Mouse (Mus musculus) lung, adult 18-20 months (tissue): Measurements from ENCODE around the gene Atp11a.

Experiments
- DNase-seq, 2 experiments: peaks; one replicate each; pipeline ENCODE4 v3.0.0; 2022; ENCODE audit warnings: mixed read lengths in 2 of 2

The Atp11a gene

DNA sequence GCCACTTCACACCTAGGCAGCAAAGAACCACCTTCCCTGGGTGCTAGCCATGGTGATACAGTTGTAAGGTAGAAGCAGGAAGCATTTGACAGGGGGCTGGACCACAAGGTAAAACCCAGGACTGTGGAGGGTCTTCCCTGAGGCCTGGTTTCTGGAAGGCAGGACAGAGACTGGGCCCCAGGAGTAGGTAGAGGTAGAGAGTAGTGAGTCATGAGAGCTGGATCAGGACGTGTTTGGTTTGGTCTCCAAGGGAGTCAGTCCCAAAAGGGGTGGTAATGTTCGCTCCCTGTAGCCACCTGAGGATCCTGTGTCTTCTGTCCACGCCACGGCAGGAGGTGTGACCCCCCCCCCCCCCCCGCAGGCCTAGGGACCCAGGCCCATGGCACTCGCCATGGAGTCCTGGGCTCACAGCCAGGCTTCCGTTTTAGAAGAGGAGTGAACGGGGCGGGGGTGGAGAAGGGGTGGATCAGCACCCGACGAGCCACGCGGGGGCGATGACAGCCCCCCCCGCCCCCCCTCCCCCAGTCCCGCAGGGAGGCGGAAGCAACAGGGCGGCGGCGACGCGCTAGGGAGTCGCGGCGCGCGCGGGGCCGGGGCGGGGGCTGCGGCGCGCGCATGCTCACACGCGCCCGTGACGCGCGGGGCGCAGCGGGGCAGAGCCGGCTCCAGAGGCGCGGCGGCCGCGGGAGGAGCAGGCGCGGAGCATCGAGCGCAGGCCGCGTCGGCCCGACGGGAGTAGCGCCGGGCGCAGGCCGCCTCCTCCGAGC, at the start of gene Atp11a:
TSS of gene Atp11a (plus strand) at position 624 of the 767 bp plus-strand sequence.
- DNase-seq, result peak; percentile 70 to 75

DNA sequence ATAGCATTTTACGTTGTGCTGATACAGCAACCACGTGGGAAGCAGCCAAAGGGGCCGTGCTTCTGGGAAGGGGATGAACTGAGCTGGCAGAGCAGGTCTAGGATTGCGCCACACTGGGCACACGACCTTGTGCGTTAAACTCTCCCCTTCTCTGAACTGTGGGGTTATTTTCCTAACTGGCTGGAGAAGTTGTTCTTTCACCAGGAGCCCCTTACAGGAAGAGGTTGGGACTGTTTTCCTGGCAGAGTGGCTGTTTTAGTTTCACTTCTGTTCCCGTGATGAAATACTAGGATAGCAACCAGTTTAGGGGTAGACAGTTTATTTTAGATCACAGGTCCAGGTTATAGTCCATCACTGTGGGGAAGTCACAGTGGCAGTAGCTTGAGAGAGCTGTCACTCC, 45.2 kb upstream of the Atp11a start:
- peak; percentile 58 to 74 for DNase-seq

DNA sequence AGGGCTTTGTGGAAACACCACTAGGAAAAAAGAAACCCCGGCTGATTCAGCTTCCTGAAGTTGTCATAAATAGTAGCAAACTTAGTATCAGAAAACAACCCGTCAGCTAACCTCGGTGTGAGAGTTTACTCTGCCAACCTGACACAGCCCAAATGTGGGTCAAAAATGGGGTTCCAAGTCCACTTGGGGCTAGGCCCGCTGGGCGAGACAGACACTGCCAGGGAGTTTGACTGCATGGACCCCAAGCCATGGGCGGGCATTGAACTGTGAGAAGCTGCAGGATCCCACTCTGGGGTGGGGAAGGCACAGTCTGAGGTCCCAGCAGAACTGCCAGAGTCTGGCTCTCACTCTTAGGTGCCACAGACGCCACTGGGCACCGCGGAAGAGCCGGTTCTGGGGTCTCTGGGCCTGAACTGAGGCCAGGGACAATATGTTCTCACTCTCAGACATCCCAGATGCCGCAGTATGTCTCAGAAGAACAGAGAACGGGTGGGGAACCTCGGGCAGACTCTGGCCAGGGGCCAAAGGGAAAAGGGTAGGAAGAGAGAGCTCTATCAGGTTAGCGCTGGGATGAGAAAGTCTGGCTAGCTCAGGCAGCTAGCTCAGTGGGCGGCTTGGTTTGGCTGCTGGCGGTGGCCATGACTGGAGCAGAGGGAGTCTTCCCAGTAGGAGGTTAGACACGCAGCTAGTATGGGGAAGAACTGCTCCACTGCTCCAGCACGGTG, 40.8 kb upstream of the Atp11a start:
- no peak for DNase-seq

DNA sequence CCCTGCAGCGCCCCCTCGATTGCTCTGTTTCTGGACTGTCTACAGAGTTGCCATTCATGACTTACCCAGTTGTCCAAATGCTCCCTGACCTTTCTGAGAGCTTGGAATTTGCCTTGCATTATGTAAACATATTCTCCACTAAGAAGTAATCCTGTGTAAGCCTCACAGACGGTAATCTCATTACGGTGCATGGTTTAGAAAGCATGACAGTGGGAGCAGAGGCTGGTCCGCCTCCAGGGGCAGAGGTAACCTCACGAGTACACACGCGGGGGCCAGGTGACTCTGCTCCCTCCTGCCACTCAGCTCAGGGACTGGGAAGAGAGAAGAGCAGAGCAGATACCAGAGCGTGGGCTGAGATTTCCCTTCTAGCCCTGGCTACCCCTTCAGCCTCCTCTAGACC, 37.7 kb upstream of the Atp11a start:
- DNase-seq, result peak in 1 of 2 experiments; percentile 31

DNA sequence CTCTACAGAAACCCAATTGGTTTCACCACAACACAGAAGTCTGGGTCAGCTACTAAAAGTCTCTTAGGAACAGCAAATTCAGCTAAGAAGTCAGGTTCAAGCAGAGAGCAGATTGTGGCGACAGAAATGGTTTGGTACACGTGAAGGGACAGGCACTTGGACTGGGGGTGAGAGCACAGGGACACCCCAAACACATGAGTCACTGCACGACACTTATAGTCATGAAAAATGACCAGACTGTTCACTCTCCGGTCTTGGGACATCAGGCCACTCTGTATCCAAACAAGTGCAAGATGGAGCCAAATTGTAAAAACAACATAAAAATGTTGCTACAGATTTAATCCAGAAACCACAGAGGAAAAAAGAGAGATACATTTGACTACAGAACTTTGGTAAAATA, 28.2 kb upstream of the Atp11a start:
- peak in 1 of 2 experiments; percentile 50 for DNase-seq

DNA sequence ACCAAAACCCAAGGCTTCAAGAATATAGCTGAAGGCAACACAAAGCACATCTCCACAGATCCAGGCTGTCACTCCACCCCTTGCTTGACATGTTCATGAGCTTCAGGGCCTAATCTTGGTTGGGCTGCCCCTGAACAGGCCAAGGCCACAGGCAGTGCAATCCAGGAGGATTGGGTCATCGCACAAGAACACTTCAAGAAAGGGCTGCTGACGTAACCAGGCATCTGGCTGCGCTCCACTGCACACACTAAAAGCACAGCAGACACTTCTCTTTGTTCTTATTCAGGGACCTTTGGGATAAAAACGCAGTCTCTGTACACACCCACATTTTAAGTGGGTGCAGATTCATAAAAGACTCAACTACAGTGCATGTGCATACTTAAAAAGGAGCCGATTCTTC, 26.0 kb upstream of the Atp11a start:
- peak; percentile 93 to 94 for DNase-seq

DNA sequence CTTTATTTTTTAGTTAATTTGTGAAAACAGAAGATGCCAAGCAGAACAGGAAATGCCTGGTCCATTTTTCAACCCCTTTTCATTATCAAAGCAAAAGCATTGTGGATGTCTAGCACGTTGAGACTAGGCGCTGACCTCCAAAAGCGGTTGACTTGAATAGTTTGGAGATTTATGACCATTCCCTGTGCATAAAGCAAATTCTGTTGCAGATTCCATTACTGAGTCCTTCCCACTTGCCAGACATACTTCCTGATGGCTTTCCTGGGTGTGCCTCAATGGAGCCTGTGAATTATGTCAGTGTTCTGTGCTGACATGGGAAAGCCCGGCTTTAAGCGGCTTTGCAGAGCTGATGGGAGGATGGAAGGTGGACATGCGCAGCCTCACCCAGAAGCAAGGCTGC, 24.4 kb upstream of the Atp11a start:
- no peak for DNase-seq

DNA sequence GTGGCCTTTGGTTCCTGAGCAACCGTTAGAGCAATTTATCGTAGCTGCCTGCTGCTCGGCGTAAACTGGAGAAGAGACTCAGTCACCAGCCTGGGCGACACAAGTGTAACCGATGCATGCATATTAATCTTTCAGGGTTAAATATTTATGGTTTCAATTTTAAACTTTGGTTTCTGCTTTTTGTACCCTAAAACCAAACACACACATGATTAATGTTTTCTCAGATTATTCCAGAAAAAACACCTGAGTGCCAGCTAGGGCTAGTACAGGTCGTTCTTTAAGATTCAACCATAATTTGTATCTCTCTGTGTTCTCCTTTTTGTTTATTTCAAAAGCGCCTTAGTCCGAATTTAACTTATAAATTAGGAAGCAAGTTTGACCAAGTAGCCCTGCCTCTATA, 17.7 kb upstream of the Atp11a start:
- no peak for DNase-seq

DNA sequence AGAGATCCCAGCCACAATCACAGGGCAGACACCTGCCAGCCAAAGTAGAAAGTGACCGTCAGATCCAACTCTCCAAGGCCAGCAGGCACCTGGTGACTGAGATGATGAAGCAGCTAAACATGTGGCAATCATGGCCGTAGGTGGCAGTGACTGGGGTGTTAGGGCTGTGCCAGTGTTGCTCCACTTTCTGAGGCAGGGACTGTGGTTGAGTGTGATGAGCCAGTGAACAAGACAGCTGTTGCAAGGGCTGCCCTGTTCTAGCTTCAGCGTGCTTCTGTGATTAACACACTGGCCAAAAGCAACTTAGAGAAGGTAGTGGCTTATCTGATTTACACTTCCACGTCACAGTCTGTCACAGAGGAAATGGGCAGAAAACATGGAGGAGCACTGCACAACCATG, 13.4 kb upstream of the Atp11a start:
- no peak for DNase-seq

DNA sequence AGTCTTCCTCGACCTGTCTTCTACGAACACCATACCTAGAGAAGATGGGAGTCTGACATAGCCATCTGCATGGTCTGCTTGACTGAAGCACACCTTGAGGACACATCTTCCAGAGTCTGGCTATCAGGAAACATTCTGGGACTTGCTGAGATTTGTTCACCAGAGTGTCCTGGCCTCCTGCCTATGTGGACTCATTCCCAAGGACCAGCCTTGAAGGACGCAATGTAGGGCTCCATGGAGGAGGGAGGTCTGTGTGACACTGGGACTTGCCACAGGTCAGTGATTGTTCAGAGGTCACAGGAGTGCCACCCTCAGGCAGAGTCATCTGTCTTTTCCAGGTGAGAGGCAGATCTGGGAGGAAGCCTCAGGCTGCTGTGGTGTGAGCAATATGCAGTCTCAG, 8.6 kb upstream of the Atp11a start:
- no peak for DNase-seq

DNA sequence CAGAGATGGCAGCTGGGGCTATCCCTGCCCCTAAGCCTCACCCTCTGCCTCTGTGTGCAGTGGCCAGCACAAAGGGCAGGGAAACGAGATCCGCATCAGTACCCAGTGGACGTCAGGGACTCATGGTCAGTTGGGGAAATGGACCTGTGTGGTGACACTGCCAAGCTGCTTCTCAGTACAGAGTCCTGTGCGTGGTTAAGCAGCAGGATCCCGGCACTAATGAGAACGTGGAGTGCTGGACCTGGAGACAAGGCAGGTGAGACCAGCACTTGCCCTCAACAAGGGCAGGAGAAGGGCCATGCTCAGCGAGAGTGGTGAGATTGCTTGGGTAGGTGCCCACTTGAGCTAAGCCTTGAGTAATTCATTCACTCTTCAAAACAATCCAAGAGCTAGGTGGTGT, 7.7 kb upstream of the Atp11a start:
- peak; percentile 32 to 59 for DNase-seq

DNA sequence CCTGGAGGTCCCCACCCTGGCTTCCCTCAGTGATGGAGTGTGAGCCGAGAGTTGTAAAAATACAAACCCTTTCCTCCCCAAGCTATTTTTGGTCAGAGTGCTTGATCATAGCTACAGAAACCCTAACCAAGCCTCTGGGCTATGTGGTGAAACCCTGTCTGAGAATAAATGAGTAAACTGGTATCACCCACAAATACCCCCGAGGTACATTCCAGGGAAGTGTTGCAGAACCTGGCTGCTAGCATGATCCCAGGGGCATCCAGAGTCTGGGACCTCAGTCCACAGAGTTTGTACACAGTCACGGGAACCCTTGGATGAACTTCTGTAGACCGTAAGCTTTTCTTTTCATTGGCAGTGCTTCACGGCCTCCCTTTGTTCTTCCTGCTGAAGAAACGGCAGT, 3.8 kb upstream of the Atp11a start:
- no peak for DNase-seq

DNA sequence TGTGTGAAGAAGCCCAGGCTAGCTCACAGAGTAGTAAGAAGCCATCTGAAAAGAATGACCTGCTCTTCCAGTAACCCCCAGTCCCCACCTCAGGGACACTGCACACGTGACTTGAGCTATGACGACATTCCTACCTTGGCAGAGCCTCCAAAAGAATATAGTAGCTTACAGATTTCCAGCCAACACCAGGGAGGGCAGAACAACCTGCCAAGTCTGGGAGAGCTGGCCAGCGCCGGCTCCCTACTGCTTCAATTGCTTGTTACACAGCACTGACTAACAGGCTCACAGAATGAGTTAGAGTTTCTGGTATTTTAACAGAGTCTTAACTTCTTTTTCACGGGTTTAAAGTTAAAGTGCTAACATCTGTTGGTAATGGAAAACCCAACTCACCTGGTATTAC, 2.7 kb upstream of the Atp11a start:
- DNase-seq, result no peak

DNA sequence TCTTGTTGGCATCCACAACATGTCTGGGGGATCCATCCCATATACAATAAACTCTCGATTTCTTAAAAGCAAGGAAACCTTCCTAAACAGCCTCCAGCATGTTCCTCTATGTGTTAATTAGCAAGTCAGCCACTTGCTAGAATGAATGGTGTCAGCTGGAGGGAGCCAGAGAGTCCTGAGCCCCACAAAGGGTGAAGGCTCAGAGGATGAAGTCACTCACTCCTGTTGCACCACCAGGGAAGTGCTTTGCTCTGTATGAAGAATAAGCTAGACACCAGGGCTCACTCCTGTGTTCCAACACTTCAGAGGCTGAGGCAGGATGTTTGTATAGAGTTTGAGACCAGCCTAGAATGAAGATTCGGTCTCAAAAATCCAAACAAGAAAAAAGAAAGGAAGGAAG, 1.5 kb upstream of the Atp11a start:
- peak; percentile 58 to 77 for DNase-seq

DNA sequence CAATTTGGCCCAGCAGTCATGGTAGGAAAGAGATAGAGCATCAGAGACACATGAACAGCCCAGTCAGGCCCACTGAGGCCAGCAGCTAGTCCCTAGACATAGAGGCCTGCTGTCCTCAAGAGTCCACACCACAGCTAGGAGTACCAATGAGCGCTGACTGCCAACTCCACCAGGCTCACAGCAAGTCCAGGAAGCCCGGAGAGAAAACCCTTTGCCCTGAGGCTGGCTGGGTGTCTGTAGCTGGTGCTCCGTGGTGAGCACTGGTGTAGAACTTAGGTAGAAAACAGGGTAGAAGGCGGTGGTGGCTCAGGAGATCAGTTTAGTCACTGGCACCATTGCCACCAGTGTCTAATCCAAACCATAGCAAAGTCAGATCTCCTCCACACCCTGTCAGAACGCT, 988 bp upstream of the Atp11a start:
- DNase-seq, result no peak

DNA sequence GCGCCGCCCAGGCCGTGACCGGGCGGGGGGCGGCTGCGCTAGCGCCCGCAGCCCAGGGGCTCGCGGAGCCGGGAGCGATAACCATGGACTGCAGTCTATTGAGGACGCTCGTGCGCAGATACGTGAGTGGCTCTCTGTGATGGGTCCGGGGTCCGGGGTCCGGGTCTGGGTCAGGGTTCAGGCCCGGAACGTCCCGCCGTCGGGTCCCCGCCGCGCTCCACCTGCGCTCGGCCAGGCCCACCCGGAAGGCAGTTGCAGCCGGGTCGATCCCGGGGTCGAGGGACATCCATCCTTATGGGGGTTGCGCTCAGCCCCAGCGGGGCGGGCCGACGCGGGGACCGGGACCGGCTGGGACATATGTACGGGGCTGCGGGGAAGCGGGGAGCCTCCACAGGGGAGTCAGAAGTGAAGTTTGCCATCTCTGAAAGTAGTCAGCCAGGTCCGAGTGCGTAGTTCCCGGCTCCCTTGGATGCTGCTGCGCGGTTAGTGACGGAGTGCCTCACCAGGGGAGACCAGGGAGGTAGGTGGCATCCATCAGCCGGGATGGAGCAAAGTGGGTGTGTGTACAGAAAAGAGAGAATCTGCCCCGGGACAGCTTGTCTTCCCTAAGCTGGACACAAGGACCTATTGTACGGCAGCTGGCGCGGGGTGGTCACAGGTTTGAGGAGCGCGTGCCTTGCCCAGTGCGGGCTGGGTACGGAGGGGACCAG, 572 bp downstream of the Atp11a start:
- DNase-seq, result peak in 1 of 2 experiments; percentile 24

DNA sequence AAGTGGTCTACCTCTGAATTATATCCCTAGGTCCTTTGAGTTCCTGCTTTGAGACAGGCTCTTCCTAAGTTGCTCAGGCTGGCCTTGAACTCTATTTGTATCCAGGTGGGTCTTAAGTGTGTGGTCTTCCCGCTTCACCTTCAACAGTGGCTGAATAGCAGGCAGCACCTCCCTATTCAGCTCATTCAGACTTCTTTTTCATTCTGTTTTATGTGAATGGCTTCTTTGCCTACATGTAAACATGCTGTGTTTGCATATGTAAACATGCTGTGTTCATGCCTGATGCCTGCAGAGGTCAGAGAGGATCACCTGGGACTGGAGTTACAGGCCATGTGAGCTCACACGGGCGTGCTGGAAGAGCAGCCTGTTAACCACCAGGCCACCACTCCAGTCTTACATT, 3.1 kb downstream of the Atp11a start:
- DNase-seq, result no peak

DNA sequence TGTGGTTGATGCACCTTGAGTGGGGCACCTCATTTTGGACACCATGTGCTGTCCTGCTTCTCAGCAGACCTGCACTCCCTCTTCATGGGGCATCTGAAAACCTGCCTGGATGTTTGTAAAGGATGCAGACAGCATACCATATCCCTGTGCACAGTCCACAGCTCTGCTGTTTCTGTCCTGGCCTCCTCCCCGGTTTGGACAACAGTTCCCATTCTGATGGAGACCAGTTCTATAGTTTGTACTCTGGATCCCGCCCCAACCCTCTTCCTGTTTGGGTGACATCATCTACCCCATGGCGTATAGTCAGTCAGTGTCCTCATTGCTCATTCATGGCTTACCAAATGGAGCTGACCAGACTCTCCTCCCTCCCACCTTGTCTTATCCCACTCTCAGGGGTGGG, 5.1 kb downstream of the Atp11a start:
- DNase-seq, result no peak

DNA sequence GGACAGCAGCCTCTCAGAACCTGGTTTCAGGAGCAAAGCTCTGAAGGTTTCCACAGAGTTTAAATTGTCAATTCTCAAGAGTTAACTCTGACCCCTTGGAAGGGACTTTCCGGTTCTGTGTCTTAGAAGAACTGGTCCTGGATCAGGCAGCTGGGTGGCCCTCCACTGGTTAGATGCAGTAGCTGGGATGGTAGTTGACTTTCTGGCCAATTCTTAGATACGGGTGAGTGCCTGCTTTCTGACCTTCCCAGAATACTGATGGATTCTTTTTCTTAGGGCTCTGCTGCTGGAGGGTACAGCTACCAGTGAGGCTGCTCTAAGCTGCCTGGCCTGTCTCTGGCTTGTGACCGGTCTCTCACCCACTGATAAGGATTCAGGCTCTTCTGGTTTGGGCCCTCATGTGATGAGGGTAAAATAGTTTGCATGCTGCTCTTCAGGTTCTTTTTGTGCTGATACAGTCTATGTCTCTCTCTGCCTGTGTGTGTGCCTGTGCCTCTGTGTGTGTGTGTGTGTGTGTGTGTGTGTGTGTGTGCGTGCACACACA, 6.8 kb downstream of the Atp11a start:
- no peak for DNase-seq

DNA sequence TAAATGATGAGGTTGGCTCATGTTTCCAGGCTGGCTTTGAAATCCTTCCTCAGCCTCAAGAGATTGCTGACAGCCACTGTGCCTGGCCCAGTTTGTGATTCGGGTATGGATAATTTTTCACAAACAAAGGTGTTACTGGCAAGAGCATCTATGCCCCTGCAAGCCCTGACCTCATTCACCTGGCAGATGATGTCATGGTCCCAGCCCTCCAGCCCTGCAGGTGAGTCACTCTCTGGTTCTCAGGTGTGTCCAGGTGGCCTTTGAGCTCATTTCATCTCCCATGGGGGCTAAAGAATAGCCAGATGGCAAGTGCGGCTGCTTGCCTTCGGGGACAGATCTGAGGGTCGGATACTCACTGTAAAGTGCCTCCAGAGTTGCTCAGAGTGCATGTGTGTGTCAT, 8.2 kb downstream of the Atp11a start:
- DNase-seq, result no peak

DNA sequence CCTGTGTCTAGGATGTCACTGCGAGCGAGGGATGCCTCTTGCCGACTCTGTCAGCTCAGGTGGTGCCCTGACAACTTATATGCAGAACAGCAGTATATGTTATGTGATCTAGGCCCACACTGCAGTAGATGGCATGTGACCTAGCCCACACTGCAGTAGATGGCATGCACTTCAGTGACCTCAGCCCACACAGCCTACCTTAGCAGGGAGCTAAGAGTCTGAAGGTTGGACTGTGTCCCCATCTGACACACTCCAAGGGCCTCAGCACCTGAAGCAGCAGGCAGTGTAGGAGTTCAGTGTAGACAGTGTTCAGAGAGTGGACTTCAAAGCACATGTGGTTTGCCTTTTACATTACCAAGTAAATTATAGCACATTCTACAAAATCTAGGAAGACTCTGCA, 10.4 kb downstream of the Atp11a start:
- DNase-seq, result no peak

DNA sequence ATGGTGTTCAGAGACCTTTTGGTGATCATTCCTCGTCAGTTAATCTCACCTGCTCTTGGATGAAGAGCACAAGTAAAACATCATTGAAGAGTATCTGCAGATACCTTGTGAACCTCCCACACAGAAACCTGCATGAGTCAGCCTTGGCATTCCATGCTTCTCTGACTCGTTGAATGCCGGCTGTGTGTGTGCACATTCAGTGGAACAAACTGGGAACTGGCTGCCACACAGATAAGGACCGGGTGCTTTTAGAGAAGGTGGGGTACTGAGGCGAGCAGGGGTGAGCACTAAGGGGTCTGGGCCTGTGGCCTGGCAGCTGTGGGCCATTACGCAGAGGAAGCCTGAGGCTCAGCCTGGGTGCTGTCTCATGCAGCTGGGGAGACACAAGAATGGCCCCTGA, 11.9 kb downstream of the Atp11a start:
- DNase-seq, result no peak

DNA sequence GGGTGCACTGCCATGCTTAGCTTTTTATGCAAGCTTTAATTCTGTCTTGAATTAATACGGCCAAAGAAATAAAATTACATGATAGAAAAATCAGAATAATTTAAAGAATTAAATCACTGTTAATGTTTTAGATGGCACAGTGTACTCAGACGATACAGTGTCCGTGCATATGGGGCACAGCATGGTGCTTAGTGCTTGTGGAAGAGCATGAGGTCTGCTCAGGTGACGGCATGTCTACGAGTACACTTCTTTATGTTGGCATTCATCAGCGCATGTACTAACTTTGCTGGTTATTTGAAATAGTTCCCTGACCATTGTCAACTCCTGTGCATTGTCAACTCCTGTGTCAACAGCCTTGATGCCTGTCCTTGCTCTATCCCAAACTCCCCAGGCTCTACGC, 12.5 kb downstream of the Atp11a start:
- DNase-seq, result no peak

DNA sequence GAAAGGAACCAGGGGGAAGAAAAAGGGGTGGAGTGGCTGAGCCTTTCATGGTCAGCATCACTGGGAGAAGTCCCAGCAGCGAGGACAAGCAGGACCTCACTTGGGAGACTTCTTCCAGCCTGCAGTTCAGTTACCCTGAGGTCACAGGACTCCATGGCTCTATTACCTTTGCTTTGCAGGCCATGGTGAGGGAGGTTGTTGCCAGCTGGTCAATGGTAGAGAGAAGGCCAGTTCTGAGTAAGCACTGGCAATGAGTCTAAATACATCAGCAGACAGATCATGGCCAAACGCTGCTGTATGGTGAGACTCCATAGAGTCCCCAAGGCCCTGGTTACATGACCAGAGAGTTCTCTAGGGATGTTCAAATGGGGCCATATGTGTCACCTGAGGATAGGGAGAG, 15.5 kb downstream of the Atp11a start:
- no peak for DNase-seq
